Mouse (Mus musculus): ENCODE measurements around the gene Slc25a36. TPM values are rescaled to one million over a fixed set of nuclear protein-coding genes. Genes with fewer than 3 reads are reported as not detected.

Gene Slc25a36
- 76.6 TPM for polyA plus RNA-seq (2017; shearing (Covaris generic))

DNA sequence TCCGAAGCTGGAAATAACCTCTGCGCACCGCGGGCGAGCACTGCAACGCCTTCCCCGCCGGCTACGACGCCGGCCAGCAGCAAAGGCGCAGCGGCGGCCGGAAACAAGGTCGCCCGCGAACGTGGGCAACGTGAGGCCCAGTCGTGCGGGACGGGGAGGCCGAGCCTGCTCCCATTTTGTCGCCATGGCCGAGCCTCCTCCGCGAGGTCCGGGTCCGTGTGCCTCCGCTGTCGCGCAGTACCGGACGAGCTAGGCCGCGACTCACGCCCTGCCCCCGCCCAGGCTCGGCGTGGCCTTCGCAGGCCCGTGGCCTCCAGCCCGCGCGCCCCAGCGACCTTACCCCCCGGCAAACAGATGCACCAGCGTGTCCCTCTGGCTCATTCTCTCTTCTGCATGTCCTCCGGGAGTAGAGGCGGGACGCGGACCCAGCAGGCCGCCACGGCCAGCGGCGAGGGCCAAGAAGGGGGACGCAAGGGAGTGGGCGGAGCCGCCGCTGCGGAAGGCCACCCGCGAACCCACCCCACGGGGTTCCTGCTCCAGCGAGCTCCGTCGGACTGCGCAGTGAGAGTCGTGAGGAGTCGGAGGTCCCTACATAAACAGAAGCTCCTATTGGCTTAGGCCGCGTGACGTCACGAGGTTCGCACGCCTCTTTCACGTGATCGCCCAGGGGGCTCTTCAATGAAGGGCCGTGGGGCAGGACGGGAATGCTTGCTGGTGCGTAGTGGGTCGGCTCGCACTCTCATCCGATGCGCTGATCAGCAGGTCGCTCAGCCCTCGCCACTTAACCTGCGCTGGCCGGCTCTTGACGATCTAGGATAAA is at the start of gene Slc25a36:
Slc25a36 (minus strand) TSS at position 587 of the 820 bp plus-strand sequence.

Other genes with a start within 250 kb of the Slc25a36 start
- 6.0 TPM for gene Pxylp1, start 218.5 kb downstream of the Slc25a36 start, polyA plus RNA-seq (2017; shearing (Covaris generic))
- not detected for gene Spsb4, start 92.3 kb downstream of the Slc25a36 start, polyA plus RNA-seq (2017; shearing (Covaris generic))